Mouse (Mus musculus) CH12.LX (cell line): Measurements from ENCODE around the gene Pskh1. TPM values are rescaled to one million over a fixed set of nuclear protein-coding genes. Genes with fewer than 3 reads are reported as not detected.

ENCODE experiments used
- DNase-seq: peaks from one replicate; pipeline ENCODE4 v3.0.0-alpha.2; 2013; ENCODE audit errors: extremely low read depth
- H3K27ac ChIP-seq: 2 replicates; pipeline ENCODE4 v1.5.1; 2012; ENCODE audit warnings: low read depth, mild to moderate bottlenecking, control low read depth, moderate library complexity; ENCODE audit not compliant: insufficient read depth
- H3K27me3 ChIP-seq: replicated peaks from 2 replicates; pipeline ENCODE3; 2012; ENCODE audit warnings: inconsistent platforms
- H3K36me3 ChIP-seq, 2 experiments: replicated peaks in 1 of 2; 2 replicates each; pipeline versions ENCODE3 to v1.6.1; 2012; ENCODE audit warnings: inconsistent platforms in 1 of 2, low read length in 1 of 2, mild to moderate bottlenecking in 1 of 2, mixed read lengths in 1 of 2, moderate library complexity in 1 of 2; ENCODE audit not compliant: control insufficient read depth in 1 of 2, insufficient read depth in 1 of 2
- H3K4me1 ChIP-seq, 2 experiments: 2 replicates each; pipeline ENCODE4 v1.6.1; 2012; ENCODE audit warnings: inconsistent platforms in 1 of 2, moderate library complexity in 1 of 2; ENCODE audit not compliant: insufficient read depth in 2 of 2, control insufficient read depth in 1 of 2
- H3K4me2 ChIP-seq: 2 replicates; pipeline ENCODE4 v1.6.1; 2012; ENCODE audit warnings: low read depth, mild to moderate bottlenecking, control low read depth; ENCODE audit not compliant: poor library complexity, insufficient read depth, severe bottlenecking
- H3K4me3 ChIP-seq, 3 experiments: fragments of 150-350 bp in 1 of 3; sonication (generic) in 1 of 3; replicated peaks in 1 of 3; 2 replicates each; pipeline versions ENCODE3 to v1.5.1; 2011 to 2012; ENCODE audit warnings: low read depth in 2 of 3, low read length in 2 of 3, mild to moderate bottlenecking in 2 of 3, moderate library complexity in 2 of 3, control low read depth in 1 of 3, improper control_type of control experiment in 1 of 3, inconsistent platforms in 1 of 3, mixed read lengths in 1 of 3; ENCODE audit not compliant: poor library complexity in 1 of 3
- H3K79me2 ChIP-seq: replicated peaks from 2 replicates; pipeline ENCODE4 v1.6.1; 2012; ENCODE audit warnings: mild to moderate bottlenecking, moderate library complexity; ENCODE audit not compliant: control insufficient read depth, poor library complexity, insufficient read depth, severe bottlenecking; ENCODE audit errors: extremely low read depth
- H3K9ac ChIP-seq: 2 replicates; pipeline ENCODE4 v1.6.1; 2012; ENCODE audit warnings: low read depth, mild to moderate bottlenecking, control low read depth, moderate library complexity; ENCODE audit not compliant: insufficient read depth
- H3K9me3 ChIP-seq: replicated peaks from 2 replicates; pipeline ENCODE3; 2012; ENCODE audit warnings: low read length, inconsistent platforms, mixed read lengths
- CHD1 ChIP-seq: IDR thresholded peaks from 2 replicates; pipeline ENCODE4 v1.6.1; 2012; ENCODE audit warnings: low read depth, low read length, improper control_type of control experiment, inconsistent platforms
- CHD2 ChIP-seq: IDR thresholded peaks from 2 replicates; pipeline ENCODE4 v1.6.1; 2011; ENCODE audit warnings: low read length, improper control_type of control experiment
- ELF1 ChIP-seq: IDR thresholded peaks from 2 replicates; pipeline ENCODE4 v1.6.1; 2014; ENCODE audit warnings: low read depth, mild to moderate bottlenecking, inconsistent platforms, low read length, improper control_type of control experiment
- EP300 ChIP-seq: IDR thresholded peaks from 2 replicates; pipeline ENCODE4 v1.6.1; 2011; ENCODE audit warnings: low read length, improper control_type of control experiment
- JUN ChIP-seq: IDR thresholded peaks from 2 replicates; pipeline ENCODE4 v1.6.1; 2011; ENCODE audit warnings: low read depth, mild to moderate bottlenecking, low read length, improper control_type of control experiment, moderate library complexity; ENCODE audit not compliant: insufficient read depth
- JUND ChIP-seq: conservative IDR thresholded peaks from 2 replicates; pipeline ENCODE4 v1.6.1; 2011; ENCODE audit warnings: low read depth, low read length, improper control_type of control experiment
- KAT2A ChIP-seq: IDR thresholded peaks from 2 replicates; pipeline ENCODE4 v1.6.1; 2012; ENCODE audit warnings: low read length, improper control_type of control experiment, inconsistent platforms; ENCODE audit not compliant: insufficient replicate concordance
- MEF2A ChIP-seq: IDR thresholded peaks from 2 replicates; pipeline ENCODE4 v1.6.1; 2014; ENCODE audit warnings: low read depth, mild to moderate bottlenecking, inconsistent platforms, low read length, improper control_type of control experiment, borderline replicate concordance
- PAX5 ChIP-seq: IDR thresholded peaks from 2 replicates; pipeline ENCODE4 v1.6.1; 2012; ENCODE audit warnings: low read length, inconsistent platforms, mixed read lengths
- POLR2A ChIP-seq: IDR thresholded peaks from 2 replicates; pipeline ENCODE4 v1.6.1; 2011; ENCODE audit warnings: low read depth, mild to moderate bottlenecking, improper control_type of control experiment, low read length
- POLR2AphosphoS2 ChIP-seq: IDR thresholded peaks from 2 replicates; pipeline ENCODE4 v1.6.1; 2011; ENCODE audit warnings: low read depth, low read length, improper control_type of control experiment
- RAD21 ChIP-seq: IDR thresholded peaks from 2 replicates; pipeline ENCODE4 v1.6.1; 2011; ENCODE audit warnings: low read depth, mild to moderate bottlenecking, low read length, improper control_type of control experiment, moderate library complexity
- SIN3A ChIP-seq: IDR thresholded peaks from 2 replicates; pipeline ENCODE4 v1.6.1; 2012; ENCODE audit warnings: low read length, improper control_type of control experiment, inconsistent platforms
- SMC3 ChIP-seq: IDR thresholded peaks from 2 replicates; pipeline ENCODE4 v1.6.1; 2011; ENCODE audit warnings: low read depth, low read length, improper control_type of control experiment
- TBP ChIP-seq: conservative IDR thresholded peaks from 2 replicates; pipeline ENCODE4 v1.6.1; 2011; ENCODE audit warnings: low read depth, low read length, improper control_type of control experiment
- UBTF ChIP-seq: IDR thresholded peaks from 2 replicates; pipeline ENCODE4 v1.6.1; 2012; ENCODE audit warnings: low read depth, mild to moderate bottlenecking, inconsistent platforms, low read length, improper control_type of control experiment, moderate library complexity
- USF1 ChIP-seq: IDR thresholded peaks from 2 replicates; pipeline ENCODE4 v1.6.1; 2014; ENCODE audit warnings: low read depth, mild to moderate bottlenecking, inconsistent platforms, low read length, improper control_type of control experiment
- ZKSCAN1 ChIP-seq: IDR thresholded peaks from 2 replicates; pipeline ENCODE4 v1.6.1; 2012; ENCODE audit warnings: low read depth, inconsistent platforms, low read length, improper control_type of control experiment, borderline replicate concordance
- dilution Hi-C: fragments of 300-500 bp; cut with MboI; formaldehyde crosslinking; loops from 2 replicates; pipeline ENCODE4 v1.14.3; 2020; ENCODE audit warnings: low sequenced_read_pairs; ENCODE audit not compliant: extremely low pct_unique_long_range_greater_than_20kb, extremely low pct_ligation_motif_present
- in situ Hi-C: fragments of 300-500 bp; cut with MboI; formaldehyde crosslinking; loops from 3 replicates; pipeline ENCODE4 v1.14.3; 2019; ENCODE audit warnings: low sequenced_read_pairs, low pct_ligation_motif_present, low pct_unique_long_range_greater_than_20kb, mixed read lengths
- polyA plus RNA-seq: library from polyadenylated mRNA; unstranded; fragments of >175 nt; gene quantifications from 2 replicates; pipeline ENCODE4 v1.2.1, GENCODE M21; 2012; ENCODE audit warnings: low read depth; ENCODE audit not compliant: insufficient read length
- total RNA-seq, 2 experiments: library from RNA; depleted of rRNA; stranded (reverse); fragments of 300-350 nt in 1 of 2; fragments of >200 nt in 1 of 2; gene quantifications; 2 replicates each; pipeline ENCODE4 v1.2.3; 2012 to 2014

Pskh1 gene
- total and polyA plus RNA-seq, 3 experiments: 11.0 to 12.9 (median 12.3) TPM

GRCm38 (mm10) chr8:105919390-105919789, 19.1 kb downstream of the Pskh1 start:
- Histone ChIP-seq H3K9me3 (no peaks in the 10 kb centered on the region), H3K9ac (no peak overlapping the region), H3K27me3 (no peaks in the 10 kb centered on the region), H3K79me2 (no peaks in the 10 kb centered on the region), H3K27ac (no peak overlapping the region), H3K4me2 (no peak overlapping the region), H3K4me3 (no peak overlapping the region), H3K4me1 (peaks cover 6 to 15% of the 10 kb centered on the region in 2 experiments; a peak in 3 of 4 replicates), H3K36me3 (peaks cover 13 to 57% of the 10 kb centered on the region in 2 experiments)
- no peak for DNase-seq
- in situ Hi-C loops (no loop called here), dilution Hi-C loops (no loop called here)
- TF ChIP-seq USF1 (no peak), CHD1 (no peak), ELF1 (no peak), RAD21 (no peak), TBP (no peak), CHD2 (no peak), SMC3 (no peak), JUND (no peak), PAX5 (no peak), KAT2A (no peak), ZKSCAN1 (no peak), MEF2A (no peak), POLR2A (no peak), UBTF (no peak)

- no peak overlapping the region for H3K4me2 ChIP-seq
- H3K4me3 ChIP-seq: no peak overlapping the region
- no peak for DNase-seq
- H3K79me2 ChIP-seq: no peaks in the 10 kb centered on the region
- no peaks in the 10 kb centered on the region for H3K9me3 ChIP-seq
- no peak overlapping the region for H3K9ac ChIP-seq
- peaks cover 7 to 29% of the 10 kb centered on the region in 2 experiments; a peak in 3 of 4 replicates for H3K4me1 ChIP-seq
- dilution Hi-C loops (no loop called here), in situ Hi-C loops (loop anchor here (5.0 kb wide), 1 partner anchor 213 kb away; no protein-coding TSS in a partner anchor)
- peaks cover 9 to 47% of the 10 kb centered on the region in 2 experiments for H3K36me3 ChIP-seq
- no peak overlapping the region for H3K27ac ChIP-seq
- TF ChIP-seq EP300 (no peak), CHD1 (no peak), POLR2AphosphoS2 (no peak), SIN3A (no peak), JUN (no peak)
- no peaks in the 10 kb centered on the region for H3K27me3 ChIP-seq
These were observed 24.9 kb downstream of the Pskh1 start for GRCm38 (mm10) chr8:105925123-105925522.
